Mouse (Mus musculus): ENCODE measurements at regions not wholly inside any gene's neighbourhood (a gene's known extent, or its start where the extent isn't known, plus 50 kb on each side); places are given as distances from the start of the nearest gene placed in this dataset.
A peak's percentile ranks its signal among the peaks of the same experiment; 100 is the strongest.

- H3K4me1 ChIP-seq, result no peaks in the 10 kb centered on the region
- H3K27ac ChIP-seq, result no peak overlapping the region
- 86% methylated on average over 1 of the region's 1 CpGs for WGBS
- no peaks in the 10 kb centered on the region for H3K9me3 ChIP-seq (replicated peaks)
- no peak overlapping the region for H3K4me3 ChIP-seq
- no peaks in the 10 kb centered on the region for H3K36me3 ChIP-seq
- no peak for DNase-seq (ENCODE audit: low spot score)
- no peaks in the 10 kb centered on the region for H3K27me3 ChIP-seq (ENCODE audit: low read depth, poor library complexity, severe bottlenecking)
Observed at GRCm38 (mm10) chr2:55817273-55817672, 381.5 kb downstream of the Kcnj3 start.

GRCm38 (mm10) chr2:55818220-55818619, 382.4 kb downstream of the Kcnj3 start:
- Histone ChIP-seq H3K27me3 (ENCODE audit: low read depth, poor library complexity, severe bottlenecking) (no peaks in the 10 kb centered on the region), H3K36me3 (no peaks in the 10 kb centered on the region), H3K9me3 (replicated peaks) (no peaks in the 10 kb centered on the region), H3K27ac (no peak overlapping the region), H3K4me3 (no peak overlapping the region), H3K4me1 (no peaks in the 10 kb centered on the region)
- WGBS, result 69% methylated on average over 7 of the region's 7 CpGs
- no peak for DNase-seq (ENCODE audit: low spot score)

- Histone ChIP-seq H3K36me3 (no peaks in the 10 kb centered on the region), H3K9me3 (replicated peaks) (no peaks in the 10 kb centered on the region), H3K4me3 (no peak overlapping the region), H3K27ac (no peak overlapping the region), H3K4me1 (no peaks in the 10 kb centered on the region), H3K27me3 (ENCODE audit: low read depth, poor library complexity, severe bottlenecking) (no peaks in the 10 kb centered on the region)
- no peak for DNase-seq (ENCODE audit: low spot score)
Observed at GRCm38 (mm10) chr2:55822726-55823125, 387.0 kb downstream of the Kcnj3 start.

GRCm38 (mm10) chr2:55841521-55841920, 405.8 kb downstream of the Kcnj3 start:
- Histone ChIP-seq H3K4me3 (no peak overlapping the region), H3K27me3 (ENCODE audit: low read depth, poor library complexity, severe bottlenecking) (no peaks in the 10 kb centered on the region), H3K9me3 (replicated peaks) (no peaks in the 10 kb centered on the region), H3K36me3 (no peaks in the 10 kb centered on the region), H3K27ac (no peak overlapping the region), H3K4me1 (no peaks in the 10 kb centered on the region)
- peak; percentile 30 for DNase-seq (ENCODE audit: low spot score)
- WGBS, result 55% methylated on average over 1 of the region's 1 CpGs

DNA sequence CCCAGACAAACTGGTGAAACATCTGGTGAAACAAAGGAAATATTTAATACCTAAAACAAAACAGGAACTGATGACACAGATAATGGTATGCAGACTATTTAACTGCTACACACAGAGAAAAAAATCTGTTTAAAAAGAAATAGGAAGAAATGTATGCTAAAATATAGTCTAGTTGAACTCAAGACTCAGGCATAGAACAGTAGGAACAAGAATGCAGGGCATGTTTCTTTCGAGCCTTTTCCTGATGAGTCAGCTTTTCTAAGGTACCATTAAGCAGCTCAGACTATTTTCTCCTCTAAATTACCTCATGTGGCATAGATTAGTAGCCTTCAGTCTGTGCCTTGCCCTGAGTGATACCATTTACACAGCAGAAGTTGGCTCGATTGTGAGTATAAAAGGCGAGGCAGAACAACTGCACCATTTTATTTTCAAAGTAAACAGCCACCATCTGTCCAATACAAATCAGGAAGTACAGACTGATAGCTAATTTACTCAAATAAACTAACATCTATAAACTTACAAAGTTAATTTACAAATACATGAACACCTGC, 411.1 kb downstream of the Kcnj3 start:
- Histone ChIP-seq H3K9me3 (replicated peaks) (no peaks in the 10 kb centered on the region), H3K4me3 (no peak overlapping the region), H3K27ac (no peak overlapping the region), H3K36me3 (no peaks in the 10 kb centered on the region), H3K27me3 (ENCODE audit: low read depth, poor library complexity, severe bottlenecking) (no peaks in the 10 kb centered on the region), H3K4me1 (no peaks in the 10 kb centered on the region)
- no peak for DNase-seq (ENCODE audit: low spot score)
- WGBS, result 66% methylated on average over 3 of the region's 3 CpGs

DNA sequence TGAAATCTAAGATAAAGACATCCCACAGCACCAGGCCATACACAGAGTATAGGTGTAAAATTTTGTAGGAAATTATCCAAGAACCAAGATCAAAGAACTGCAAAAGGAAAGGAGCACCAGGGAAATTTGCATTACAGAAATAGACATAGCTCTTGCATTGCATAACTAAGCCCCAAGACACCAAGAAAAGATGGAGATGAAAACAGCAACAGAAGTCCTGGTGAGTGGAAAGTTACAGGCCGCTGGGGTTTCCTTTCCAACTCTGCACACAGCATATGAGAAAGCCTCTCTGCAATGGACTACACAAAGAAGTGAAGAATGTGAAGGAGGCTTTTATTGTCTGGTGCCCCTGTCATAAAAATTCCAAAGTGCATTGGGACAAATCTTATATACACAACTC, 426.7 kb downstream of the Kcnj3 start:
- H3K27ac ChIP-seq, result no peak overlapping the region
- H3K36me3 ChIP-seq, result no peaks in the 10 kb centered on the region
- no peak overlapping the region for H3K4me3 ChIP-seq
- WGBS, result 93% methylated on average over 1 of the region's 1 CpGs
- H3K4me1 ChIP-seq, result no peaks in the 10 kb centered on the region
- DNase-seq (ENCODE audit: low spot score), result no peak
- no peaks in the 10 kb centered on the region for H3K9me3 ChIP-seq (replicated peaks)
- H3K27me3 ChIP-seq (ENCODE audit: low read depth, poor library complexity, severe bottlenecking), result no peaks in the 10 kb centered on the region

DNA sequence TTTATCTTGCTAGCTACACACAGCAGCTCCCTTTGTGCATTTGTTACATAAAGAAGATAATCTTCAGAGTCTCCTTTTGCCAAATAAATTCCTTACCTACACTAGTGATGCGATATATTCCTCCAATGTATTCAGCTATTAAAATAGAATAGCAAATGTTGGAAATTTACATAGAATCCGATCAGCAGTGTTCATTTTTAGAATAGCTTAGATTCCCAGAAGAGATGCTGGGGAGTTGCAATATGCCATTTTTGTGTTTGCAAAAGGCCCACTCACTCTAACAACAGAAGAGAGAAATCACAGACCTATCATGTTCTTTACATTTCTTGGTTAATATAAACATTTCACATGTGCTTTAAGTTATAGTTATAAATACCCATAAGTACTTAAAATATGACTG, 454.2 kb downstream of the Kcnj3 start:
- no peaks in the 10 kb centered on the region for H3K36me3 ChIP-seq
- no peaks in the 10 kb centered on the region for H3K4me1 ChIP-seq
- H3K4me3 ChIP-seq, result no peak overlapping the region
- no peak for DNase-seq (ENCODE audit: low spot score)
- no peaks in the 10 kb centered on the region for H3K27me3 ChIP-seq (ENCODE audit: low read depth, poor library complexity, severe bottlenecking)
- WGBS, result 90% methylated on average over 2 of the region's 2 CpGs
- H3K9me3 ChIP-seq (replicated peaks), result no peaks in the 10 kb centered on the region
- no peak overlapping the region for H3K27ac ChIP-seq

- no peaks in the 10 kb centered on the region for H3K27me3 ChIP-seq (ENCODE audit: low read depth, poor library complexity, severe bottlenecking)
- no peaks in the 10 kb centered on the region for H3K9me3 ChIP-seq (replicated peaks)
- H3K27ac ChIP-seq, result no peak overlapping the region
- WGBS, result 67% methylated on average over 1 of the region's 1 CpGs
- DNase-seq (ENCODE audit: low spot score), result no peak
- no peaks in the 10 kb centered on the region for H3K36me3 ChIP-seq
- no peaks in the 10 kb centered on the region for H3K4me1 ChIP-seq
- no peak overlapping the region for H3K4me3 ChIP-seq
Observed at GRCm38 (mm10) chr2:55892821-55893535, 457.2 kb downstream of the Kcnj3 start.

DNA sequence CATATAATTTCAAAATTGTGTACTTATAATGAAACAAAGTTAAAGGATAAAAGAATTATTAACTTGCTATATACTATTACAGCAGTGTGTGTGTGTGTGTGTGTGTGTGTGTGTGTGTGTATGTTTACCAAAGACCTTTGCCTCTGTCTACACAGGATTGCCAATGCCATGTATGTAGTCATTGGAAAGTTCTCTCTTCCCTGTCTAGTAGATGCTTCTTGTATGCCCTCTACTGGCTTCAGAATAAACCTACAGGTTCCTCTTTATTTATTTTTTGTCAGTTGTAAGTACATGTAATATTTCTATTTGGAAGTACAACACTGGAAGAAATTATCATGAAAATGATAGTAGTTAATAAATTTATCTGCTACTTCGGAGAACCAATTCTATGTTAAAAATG, 484.5 kb downstream of the Kcnj3 start:
- Histone ChIP-seq H3K4me1 (no peaks in the 10 kb centered on the region), H3K27me3 (ENCODE audit: low read depth, poor library complexity, severe bottlenecking) (no peaks in the 10 kb centered on the region), H3K9me3 (replicated peaks) (no peaks in the 10 kb centered on the region), H3K27ac (no peak overlapping the region), H3K36me3 (no peaks in the 10 kb centered on the region), H3K4me3 (no peak overlapping the region)
- DNase-seq (ENCODE audit: low spot score), result no peak
- WGBS, result 74% methylated on average over 1 of the region's 1 CpGs
